Mouse (Mus musculus) CH12.LX (cell line): Measurements from ENCODE around the gene Kctd5.

ENCODE experiments used
- CTCF ChIP-seq, 2 experiments: IDR thresholded peaks in 1 of 2; conservative IDR thresholded peaks in 1 of 2; 2 replicates each; pipeline ENCODE4 v1.5.1; 2011 to 2012; ENCODE audit warnings: low read depth in 2 of 2, low read length in 2 of 2, improper control_type of control experiment in 1 of 2, inconsistent platforms in 1 of 2, mild to moderate bottlenecking in 1 of 2, moderate library complexity in 1 of 2
- POLR2AphosphoS2 ChIP-seq: IDR thresholded peaks from 2 replicates; pipeline ENCODE4 v1.6.1; 2011; ENCODE audit warnings: low read depth, low read length, improper control_type of control experiment

DNA sequence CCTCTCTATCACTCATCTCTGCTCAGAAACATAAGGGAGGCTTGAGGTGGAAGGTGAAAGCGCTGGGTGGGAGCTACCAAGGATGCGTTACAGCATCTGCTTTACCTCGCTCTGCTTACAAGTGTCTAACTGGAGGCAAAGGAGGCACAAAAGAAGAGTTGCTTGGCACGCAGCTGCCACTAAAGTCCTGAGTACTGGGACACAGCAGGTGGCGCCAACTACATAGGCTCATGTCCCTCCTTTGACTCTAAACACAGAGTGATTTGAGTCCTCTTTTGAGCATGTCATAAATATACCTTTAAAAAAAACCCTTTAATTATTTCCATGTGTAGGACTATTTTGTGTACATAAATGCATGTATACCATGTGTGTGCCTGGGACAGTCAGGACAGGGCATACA, 63.7 kb downstream of the Kctd5 start:
- TF ChIP-seq CTCF (conservative IDR thresholded peaks at IDR 0.05 in 1 of 2, IDR thresholded peaks at IDR 0.05 in 1 of 2; ENCODE audit: low read depth in 2 of 2, low read length in 2 of 2) (peak in 1 of 2 experiments; percentile 52; a peak in 2 of 4 replicates), POLR2AphosphoS2 (no peak)
